Mouse (Mus musculus): ENCODE results near the gene Lag3.

DNA sequence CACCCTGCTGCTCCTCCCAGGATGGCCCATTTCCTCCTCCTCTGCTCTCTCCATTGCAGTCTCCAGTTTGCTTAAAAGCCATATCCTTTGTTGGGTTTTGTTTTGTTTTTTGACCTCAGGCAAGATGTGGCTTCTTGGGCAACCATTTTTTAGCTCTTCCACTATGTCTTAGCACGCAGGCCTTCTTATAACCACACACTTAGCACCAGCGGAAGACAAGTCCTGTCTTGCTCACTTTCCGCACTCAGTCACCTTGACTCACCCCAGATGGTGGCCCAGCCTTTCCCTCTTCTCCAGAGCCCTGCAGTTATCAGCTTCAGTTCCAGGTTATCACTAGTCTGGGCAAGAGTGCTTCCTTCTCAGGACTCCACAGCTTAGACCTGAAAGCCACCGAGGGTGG is 43.7 kb upstream of the Lag3 start:
- TF ChIP-seq CTCF (IDR thresholded peaks at IDR 0.05; ENCODE audit: control insufficient read depth, insufficient read depth, insufficient read length) (no peak), USF1 (IDR thresholded peaks at IDR 0.05; ENCODE audit: low read depth) (no peak), MAX (IDR thresholded peaks at IDR 0.05) (no peak), FOSL1 (IDR thresholded peaks at IDR 0.05; ENCODE audit: insufficient read depth, low read length, poor library complexity, severe bottlenecking) (no peak)

All from C2C12 (cell line).